Mouse (Mus musculus) forebrain, embryonic 11.5 days (tissue): Measurements from ENCODE around the gene Mterf2. TPM values are rescaled to one million over a fixed set of nuclear protein-coding genes. Genes with fewer than 3 reads are reported as not detected.
A peak's percentile ranks its signal among the peaks of the same experiment; 100 is the strongest.

Source experiments
- ATAC-seq: fragments of 200-750 bp; cut with Nextera tagmentation; replicated peaks from 2 replicates; pipeline ENCODE4 v1.8.0; 2017; ENCODE audit warnings: moderate TSS enrichment; ENCODE audit not compliant: low FRiP score
- DNase-seq: peaks from one replicate; pipeline ENCODE4 v3.0.0-alpha.2; 2017; ENCODE audit warnings: low spot score
- H3K27ac ChIP-seq: fragments of 300-500 bp; sonication (generic); 2 replicates; pipeline ENCODE4 v1.5.1; 2014; ENCODE audit warnings: low read depth, low read length
- H3K27me3 ChIP-seq: fragments of 300-500 bp; sonication (generic); 2 replicates; pipeline ENCODE4 v1.6.1; 2014; ENCODE audit warnings: mild to moderate bottlenecking, low read length, mixed read lengths; ENCODE audit not compliant: control insufficient read depth, insufficient read depth
- H3K36me3 ChIP-seq: fragments of 300-500 bp; sonication (generic); 2 replicates; pipeline ENCODE4 v1.6.1; 2014; ENCODE audit warnings: mild to moderate bottlenecking, low read length, moderate library complexity, mixed read lengths; ENCODE audit not compliant: control insufficient read depth, insufficient read depth
- H3K4me1 ChIP-seq: fragments of 300-500 bp; sonication (generic); replicated peaks from 2 replicates; pipeline ENCODE4 v1.6.1; 2014; ENCODE audit warnings: low read length, mixed read lengths; ENCODE audit not compliant: control insufficient read depth, insufficient read depth
- H3K4me2 ChIP-seq: fragments of 300-500 bp; sonication (generic); 2 replicates; pipeline ENCODE4 v1.6.1; 2014; ENCODE audit warnings: low read depth, mild to moderate bottlenecking, low read length, moderate library complexity, mixed read lengths; ENCODE audit not compliant: severe bottlenecking
- H3K4me3 ChIP-seq: fragments of 300-500 bp; sonication (generic); 2 replicates; pipeline ENCODE4 v1.5.1; 2014; ENCODE audit warnings: low read depth, low read length
- H3K9ac ChIP-seq: fragments of 300-500 bp; sonication (generic); 2 replicates; pipeline ENCODE4 v1.6.1; 2014; ENCODE audit warnings: low read length
- H3K9me3 ChIP-seq: fragments of 300-500 bp; sonication (generic); 2 replicates; pipeline ENCODE4 v1.6.1; 2016; ENCODE audit warnings: low read length, mixed read lengths; ENCODE audit not compliant: control insufficient read depth
- WGBS: fragments of 180-500 bp; shearing (Covaris S2); extraction: QIAGEN DNeasy Blood & Tissue Kit; methylation state at CpG from one replicate; pipeline ENCODE4 v1.1.7; 2014; 5-methylcytosine and 5-hydroxymethylcytosine counted together
- polyA plus RNA-seq: library from polyadenylated mRNA; unstranded; fragments of >200 nt; fragmentation: Nextera tagmentation; extraction: Ambion mirVana; gene quantifications from 2 replicates; pipeline ENCODE4 v1.2.1, GENCODE M21; 2014

The Mterf2 gene
- polyA plus RNA-seq, 1 experiment from 2014 or later: 30.4 TPM

GRCm38 (mm10) chr10:85102247-85103084, 25.4 kb downstream of the Mterf2 start, which contains the start of the genes Fhl4 and Tmem263:
TSS of gene Fhl4 (minus strand) at chr10:85102495.
TSS of gene Tmem263 (plus strand) at chr10:85102627.
- peak within 1 kb of the TSS; percentile 91 for H3K4me3 ChIP-seq
- under 1% methylated on average over 84 of the region's 96 CpGs for WGBS
- no peaks in the 10 kb centered on the region for H3K27me3 ChIP-seq
- DNase-seq (peak; percentile 99), ATAC-seq (peak; percentile 97)
- peak within 1 kb of the TSS; percentile 92 for H3K4me2 ChIP-seq
- H3K9ac ChIP-seq: peak within 1 kb of the TSS; percentile 83
- peak within 1 kb of the TSS; percentile 51 for H3K27ac ChIP-seq
- H3K36me3 ChIP-seq: no peaks in the 10 kb centered on the region
- H3K4me1 ChIP-seq: 0 out of 2 replicates have a peak, but pooled peaks cover 3% of the 10 kb centered on the region
- H3K9me3 ChIP-seq: no peaks in the 10 kb centered on the region

- Histone ChIP-seq H3K27me3 (no peaks in the 10 kb centered on the region), H3K4me2 (peak overlapping the region; percentile 92), H3K9ac (peak overlapping the region; percentile 79), H3K4me1 (0 out of 2 replicates have a peak, but pooled peaks cover 3% of the 10 kb centered on the region), H3K36me3 (no peaks in the 10 kb centered on the region), H3K4me3 (peak overlapping the region; percentile 91), H3K9me3 (no peaks in the 10 kb centered on the region), H3K27ac (peak overlapping the region; percentile 51)
- peak; percentile 29 for ATAC-seq
- WGBS: 2% methylated on average over 10 of the region's 10 CpGs
- no peak for DNase-seq
Measured at GRCm38 (mm10) chr10:85101841-85102240, 26.0 kb downstream of the Mterf2 start.

GRCm38 (mm10) chr10:85071605-85072152, 56.1 kb downstream of the Mterf2 start:
- WGBS: 48% methylated on average over 4 of the region's 4 CpGs
- no peaks in the 10 kb centered on the region for H3K27me3 ChIP-seq
- H3K4me2 ChIP-seq: no peak overlapping the region
- DNase-seq: no peak
- H3K9ac ChIP-seq: no peak overlapping the region
- H3K9me3 ChIP-seq: no peaks in the 10 kb centered on the region
- H3K4me3 ChIP-seq: no peak overlapping the region
- H3K4me1 ChIP-seq: no peaks in the 10 kb centered on the region
- no peak for ATAC-seq
- no peaks in the 10 kb centered on the region for H3K36me3 ChIP-seq
- no peak overlapping the region for H3K27ac ChIP-seq

Other genes starting within 250 kb of the Mterf2 start
- gene Ric8b, start 210.4 kb downstream of the Mterf2 start, polyA plus RNA-seq: 22.4 and 27.4 TPM in 2 replicates
- gene Fhl4, start 25.5 kb downstream of the Mterf2 start, polyA plus RNA-seq: 1.4 and 1.7 TPM in 2 replicates
- 60.7 and 66.5 TPM in 2 replicates for gene Tmem263, start 25.4 kb downstream of the Mterf2 start, polyA plus RNA-seq
- 33.8 and 38.5 TPM in 2 replicates for gene Cry1, start 57.0 kb upstream of the Mterf2 start, polyA plus RNA-seq